Mouse (Mus musculus) c-Kit-positive CD71-negative TER-119-negative erythroid progenitor cells, embryonic 14.5 days (primary cell): Measurements from ENCODE around the gene Eef1akmt1.

Experiments used
- DNase-seq: peaks from one replicate; pipeline ENCODE4 v3.0.0-alpha.2; 2013; ENCODE audit warnings: low read depth

The Eef1akmt1 gene

GRCm38 (mm10) chr14:57523762-57524161 is 47.6 kb downstream of the Eef1akmt1 start:
- DNase-seq, result no peak

DNA sequence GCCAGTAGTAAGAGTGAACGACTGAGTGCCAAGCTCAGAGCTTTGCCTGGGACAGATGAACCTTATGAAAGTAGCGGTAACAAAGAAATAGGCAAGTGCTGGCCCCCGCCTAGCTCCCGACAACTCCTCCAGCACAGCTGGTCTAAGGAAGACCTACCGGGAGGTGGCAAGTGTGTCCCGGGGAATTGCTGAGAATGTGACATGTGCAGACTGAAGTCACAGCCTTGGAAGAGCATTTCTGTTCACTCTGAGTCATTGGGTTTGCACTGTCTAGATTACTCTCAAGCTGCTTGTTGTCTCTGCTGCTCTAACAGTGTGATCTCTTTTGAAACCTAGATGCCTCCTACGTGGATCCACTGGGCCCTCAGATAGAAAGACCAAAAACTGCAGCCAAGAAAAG is 54.4 kb downstream of the Eef1akmt1 start:
- DNase-seq, result no peak

- no peak for DNase-seq
These were observed 56.2 kb downstream of the Eef1akmt1 start for GRCm38 (mm10) chr14:57515156-57515762.

- DNase-seq, result no peak
These were observed 61.9 kb downstream of the Eef1akmt1 start for GRCm38 (mm10) chr14:57509554-57509953.

GRCm38 (mm10) chr14:57503729-57504128 is 67.7 kb downstream of the Eef1akmt1 start:
- no peak for DNase-seq
